Mouse (Mus musculus) layer of hippocampus, adult 2 months (tissue): ENCODE results near the gene Ibtk. TPM values are rescaled to one million over a fixed set of nuclear protein-coding genes. Genes with fewer than 3 reads are reported as not detected.

Source experiments
- DNase-seq, 2 experiments: peaks; one replicate each; pipeline ENCODE4 v3.0.0; 2022; ENCODE audit warnings: low spot score in 2 of 2
- H3K27ac ChIP-seq: fragments of 200-600 bp; 2 replicates; pipeline ENCODE4 v1.8.1; 2022
- H3K4me3 ChIP-seq: fragments of 200-600 bp; 2 replicates; pipeline ENCODE4 v1.8.1; 2022; ENCODE audit warnings: mild to moderate bottlenecking
- CTCF ChIP-seq: fragments of 200-600 bp; conservative IDR thresholded peaks from 2 replicates; pipeline ENCODE4 v1.8.1; 2022; ENCODE audit warnings: antibody characterized with exemption, mild to moderate bottlenecking, moderate library complexity
- total RNA-seq, 2 experiments: library from RNA; stranded (reverse); gene quantifications; 2 replicates each; pipeline ENCODE4 v1.2.3; 2021

The Ibtk gene
- total RNA-seq, 2 experiments from 2014 or later, result 24.4 to 24.6 TPM

GRCm38 (mm10) chr9:85748204-85749141 is 661 bp downstream of the Ibtk start:
- TF ChIP-seq CTCF, result peak; percentile 35; the same call in 1 of the 2 replicates
- peak; percentile 45 to 58 for DNase-seq
- peak overlapping the region; percentile 97 for H3K27ac ChIP-seq
- H3K4me3 ChIP-seq, result peak overlapping the region; percentile 61

- no peak for DNase-seq
- Histone ChIP-seq H3K4me3 (no peak overlapping the region), H3K27ac (no peak overlapping the region)
- no peak for TF ChIP-seq CTCF
Measured at GRCm38 (mm10) chr9:85745566-85745965, 3.6 kb downstream of the Ibtk start.

GRCm38 (mm10) chr9:85743358-85743757 is 5.8 kb downstream of the Ibtk start:
- no peak overlapping the region for H3K4me3 ChIP-seq
- no peak overlapping the region for H3K27ac ChIP-seq
- TF ChIP-seq CTCF, result no peak
- no peak for DNase-seq

- H3K27ac ChIP-seq, result no peak overlapping the region
- no peak overlapping the region for H3K4me3 ChIP-seq
- no peak for DNase-seq
- no peak for TF ChIP-seq CTCF
Measured at GRCm38 (mm10) chr9:85742107-85742506, 7.0 kb downstream of the Ibtk start.

GRCm38 (mm10) chr9:85739279-85739678 is 9.9 kb downstream of the Ibtk start:
- Histone ChIP-seq H3K4me3 (no peak overlapping the region), H3K27ac (no peak overlapping the region)
- no peak for TF ChIP-seq CTCF
- DNase-seq, result no peak

GRCm38 (mm10) chr9:85734821-85735220 is 14.3 kb downstream of the Ibtk start:
- TF ChIP-seq CTCF, result no peak
- Histone ChIP-seq H3K27ac (no peak overlapping the region), H3K4me3 (no peak overlapping the region)
- DNase-seq, result no peak

- no peak for TF ChIP-seq CTCF
- Histone ChIP-seq H3K27ac (no peak overlapping the region), H3K4me3 (no peak overlapping the region)
- no peak for DNase-seq
Measured at GRCm38 (mm10) chr9:85724078-85724477, 25.1 kb downstream of the Ibtk start.

GRCm38 (mm10) chr9:85717336-85717735 is 31.8 kb downstream of the Ibtk start:
- no peak overlapping the region for H3K27ac ChIP-seq
- no peak overlapping the region for H3K4me3 ChIP-seq
- no peak for TF ChIP-seq CTCF
- DNase-seq, result no peak

- no peak for DNase-seq
- no peak for TF ChIP-seq CTCF
- Histone ChIP-seq H3K4me3 (no peak overlapping the region), H3K27ac (no peak overlapping the region)
Measured at GRCm38 (mm10) chr9:85707302-85707701, 41.8 kb downstream of the Ibtk start.

GRCm38 (mm10) chr9:85701981-85702380 is 47.2 kb downstream of the Ibtk start:
- no peak for DNase-seq
- TF ChIP-seq CTCF, result no peak

GRCm38 (mm10) chr9:85695606-85696005 is 53.5 kb downstream of the Ibtk start:
- no peak overlapping the region for H3K4me3 ChIP-seq
- no peak for DNase-seq
- TF ChIP-seq CTCF, result no peak
- H3K27ac ChIP-seq, result no peak overlapping the region

More at GRCm38 (mm10) chr9:85701981-85702380, 47.2 kb downstream of the Ibtk start:
- no peak overlapping the region for H3K4me3 ChIP-seq
- H3K27ac ChIP-seq, result no peak overlapping the region

- Histone ChIP-seq H3K4me3 (no peak overlapping the region), H3K27ac (no peak overlapping the region)
- peak in 1 of 2 experiments; percentile 21 for DNase-seq
- TF ChIP-seq CTCF, result peak; percentile 80
Measured at GRCm38 (mm10) chr9:85693231-85694116, 55.7 kb downstream of the Ibtk start.

- no peak for DNase-seq
- no peak overlapping the region for H3K27ac ChIP-seq
- TF ChIP-seq CTCF, result peak; percentile 77
- no peak overlapping the region for H3K4me3 ChIP-seq
Measured at GRCm38 (mm10) chr9:85685010-85685409, 64.1 kb downstream of the Ibtk start.
